Mouse (Mus musculus): ENCODE data around the gene Nck1.

- TF ChIP-seq POLR2A (IDR thresholded peaks at IDR 0.05; ENCODE audit: borderline replicate concordance, control insufficient read depth, low read depth, low read length): no peak
- no peak for TF ChIP-seq CTCF (IDR thresholded peaks at IDR 0.05; ENCODE audit: control insufficient read depth, insufficient read depth, low read length)
Observed at GRCm38 (mm10) chr9:100454664-100454993, 91.3 kb downstream of the Nck1 start.

Data from bone marrow, adult 2 months (tissue).